In the genomic region with DNA sequence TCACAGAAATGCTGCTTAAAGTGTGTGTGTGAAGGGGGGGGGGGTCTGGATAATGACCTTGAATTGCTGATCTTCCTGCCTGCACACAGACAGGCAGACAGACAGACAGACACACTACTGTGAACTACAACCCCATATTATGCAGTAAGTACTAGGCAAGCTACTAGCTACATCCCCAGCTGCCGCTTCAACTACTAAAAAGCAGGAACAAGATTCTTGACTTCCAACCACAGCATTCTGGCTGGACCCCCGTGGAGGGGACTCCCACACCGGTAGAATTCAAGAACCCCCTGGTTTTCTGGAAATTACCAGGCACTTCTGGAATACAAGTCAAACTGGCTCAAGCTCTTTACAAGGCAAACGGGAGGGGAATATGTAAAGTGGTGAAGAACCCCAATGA, we compare ENCODE assay signal across 8 mouse cellular contexts. TPM values are rescaled to one million over a fixed set of nuclear protein-coding genes. Genes with fewer than 3 reads are reported as not detected.
DNase-seq lines count a peak whose midpoint lies in the region; ATAC-seq lines count a peak whose summit lies in the region.

No protein-coding gene starts in this region.

- H3K27ac ChIP-seq in forebrain, embryonic 14.5 days (ENCODE audit: low read depth, low read length), result no peak overlapping the region
- H3K27ac ChIP-seq in limb, embryonic 15.5 days, result peak overlapping the region; percentile 22; the same call in 1 of the 2 replicates
- peak overlapping the region; percentile 88 for H3K27ac ChIP-seq in stomach, embryonic 16.5 days (ENCODE audit: low read length)

- no peak overlapping the region for H3K9ac ChIP-seq in forebrain, embryonic 14.5 days (ENCODE audit: low read length)
- H3K9ac ChIP-seq in limb, embryonic 15.5 days, result peak overlapping the region; percentile 81; the same call in 1 of the 2 replicates
- peak overlapping the region; percentile 95 for H3K9ac ChIP-seq in stomach, embryonic 16.5 days (ENCODE audit: low read length)

- peak overlapping the region; percentile 94 for H3K4me3 ChIP-seq in megakaryocyte, embryonic 14.5 days (replicated peaks)
- no peak overlapping the region for H3K4me3 ChIP-seq in forebrain, embryonic 14.5 days (ENCODE audit: low read depth, low read length)
- H3K4me3 ChIP-seq in limb, embryonic 15.5 days, result peak overlapping the region; percentile 74
- peak overlapping the region; percentile 95 for H3K4me3 ChIP-seq in stomach, embryonic 16.5 days (replicated peaks; ENCODE audit: low read length)

- ATAC-seq in megakaryocyte, adult 5-6 weeks (ENCODE audit: poor library complexity, severe bottlenecking), result no peak
- ATAC-seq in forebrain, embryonic 14.5 days, result no peak
- ATAC-seq in limb, embryonic 15.5 days (ENCODE audit: insufficient number of reproducible peaks, low FRiP score, low TSS enrichment, low read depth), result no peak
- no peak for ATAC-seq in stomach, embryonic 16.5 days (ENCODE audit: insufficient read depth, low FRiP score)

- H3K9me3 ChIP-seq in megakaryocyte, embryonic 14.5 days, result no peaks in the 10 kb centered on the region
- H3K9me3 ChIP-seq in forebrain, embryonic 14.5 days (replicated peaks; ENCODE audit: control insufficient read depth, low read length), result no peaks in the 10 kb centered on the region
- H3K9me3 ChIP-seq in limb, embryonic 15.5 days, result no peaks in the 10 kb centered on the region
- H3K9me3 ChIP-seq in stomach, embryonic 16.5 days (replicated peaks; ENCODE audit: control insufficient read depth, low read length), result no peaks in the 10 kb centered on the region

- 40% methylated on average over 4 of the region's 4 CpGs for WGBS in forebrain, embryonic 14.5 days
- 10% methylated on average over 4 of the region's 4 CpGs for WGBS in limb, embryonic 15.5 days
- 14% methylated on average over 4 of the region's 4 CpGs for WGBS in stomach, embryonic 16.5 days

- no peak for DNase-seq in forebrain, embryonic 14.5 days (ENCODE audit: low spot score)
- no peak for DNase-seq in ovary, adult 18-20 months (ENCODE audit: low spot score)
- DNase-seq in natural killer cell, adult 2 months (ENCODE audit: low spot score in 2 of 2), result no peak
- DNase-seq in cerebellum, postnatal 14 days, result no peak

- peak overlapping the region; percentile 95 for H3K4me2 ChIP-seq in forebrain, embryonic 14.5 days (ENCODE audit: low read length)
- H3K4me2 ChIP-seq in limb, embryonic 15.5 days, result peak overlapping the region; percentile 87
- peak overlapping the region; percentile 75 for H3K4me2 ChIP-seq in stomach, embryonic 16.5 days (ENCODE audit: low read depth, low read length)

- no peaks in the 10 kb centered on the region for H3K36me3 ChIP-seq in megakaryocyte, embryonic 14.5 days (replicated peaks; ENCODE audit: low read length)
- H3K36me3 ChIP-seq in forebrain, embryonic 14.5 days (ENCODE audit: control insufficient read depth, insufficient read depth, low read length), result no peaks in the 10 kb centered on the region
- no peaks in the 10 kb centered on the region for H3K36me3 ChIP-seq in limb, embryonic 15.5 days
- no peaks in the 10 kb centered on the region for H3K36me3 ChIP-seq in stomach, embryonic 16.5 days (ENCODE audit: control insufficient read depth, insufficient read depth, low read length)

- H3K4me1 ChIP-seq in megakaryocyte, embryonic 14.5 days, result peaks cover 52% of the 10 kb centered on the region
- 0 out of 2 replicates have a peak, but pooled peaks cover 12% of the 10 kb centered on the region for H3K4me1 ChIP-seq in forebrain, embryonic 14.5 days (ENCODE audit: control insufficient read depth, insufficient read depth, low read length)
- peaks cover 47% of the 10 kb centered on the region for H3K4me1 ChIP-seq in limb, embryonic 15.5 days
- peaks cover 47% of the 10 kb centered on the region for H3K4me1 ChIP-seq in stomach, embryonic 16.5 days (ENCODE audit: control insufficient read depth, insufficient read depth, low read length)

- peaks cover 31% of the 10 kb centered on the region for H3K27me3 ChIP-seq in megakaryocyte, embryonic 14.5 days (replicated peaks)
- peaks cover 12% of the 10 kb centered on the region; the same call in 1 of the 2 replicates for H3K27me3 ChIP-seq in forebrain, embryonic 14.5 days (replicated peaks; ENCODE audit: control insufficient read depth, insufficient read depth, low read length)
- no peaks in the 10 kb centered on the region for H3K27me3 ChIP-seq in limb, embryonic 15.5 days
- H3K27me3 ChIP-seq in stomach, embryonic 16.5 days (ENCODE audit: control insufficient read depth, insufficient read depth, low read length), result no peaks in the 10 kb centered on the region

RNA-seq across cellular contexts. Expression of a gene that starts 1.9 kb away (rescaled TPM):
- polyA plus RNA-seq in megakaryocyte, embryonic 14.5 days (2012; ENCODE audit: insufficient read depth, low replicate concordance), result 1.9 TPM in 1 of 2 replicates, not detected in the other
- 65.7 and 65.8 TPM in 2 replicates for total RNA-seq in megakaryocyte, adult 5-6 weeks (2015)
- total RNA-seq in megakaryocyte, adult 5-6 weeks (2017), result 56.4 and 56.8 TPM in 2 replicates
- 4.4 and 4.7 TPM in 2 replicates for polyA plus RNA-seq in forebrain, embryonic 14.5 days (2014; fragmentation: Nextera tagmentation; extraction: Ambion mirVana)
- 17.3 and 17.8 TPM in 2 replicates for polyA plus RNA-seq in limb, embryonic 15.5 days (2015; fragmentation: Nextera tagmentation; extraction: Ambion mirVana)
- 21.3 and 22.0 TPM in 2 replicates for polyA plus RNA-seq in stomach, embryonic 16.5 days (2015; fragmentation: Nextera tagmentation; extraction: Ambion mirVana)
